Mouse (Mus musculus) myocyte (in vitro differentiated cells): ENCODE results near the gene Dhx37. TPM values are rescaled to one million over a fixed set of nuclear protein-coding genes. Genes with fewer than 3 reads are reported as not detected.

Source experiments
- H3K27me3 ChIP-seq: one replicate; pipeline ENCODE4 v1.6.1; 2011; ENCODE audit not compliant: control insufficient read depth, insufficient read depth, insufficient read length
- H3K36me3 ChIP-seq: one replicate; pipeline ENCODE4 v1.6.1; 2011; ENCODE audit not compliant: control insufficient read depth, insufficient read depth
- H3K4me2 ChIP-seq: one replicate; pipeline ENCODE4 v1.6.1; 2011; ENCODE audit warnings: low read depth, control low read depth
- H3K4me3 ChIP-seq: one replicate; pipeline ENCODE4 v1.5.1; 2011; ENCODE audit warnings: mild to moderate bottlenecking, control low read depth, moderate library complexity
- H3K79me2 ChIP-seq: one replicate; pipeline ENCODE4 v1.6.1; 2011; ENCODE audit not compliant: control insufficient read depth, insufficient read depth
- H3ac ChIP-seq: one replicate; pipeline ENCODE4 v1.6.1; 2011; ENCODE audit not compliant: control insufficient read depth, insufficient read length
- CEBPB ChIP-seq: IDR thresholded peaks from 2 replicates; pipeline ENCODE4 v1.6.1; 2011; ENCODE audit warnings: mild to moderate bottlenecking, moderate library complexity; ENCODE audit not compliant: poor library complexity, insufficient read depth, severe bottlenecking
- E2F4 ChIP-seq: IDR thresholded peaks from one replicate; pipeline ENCODE4 v1.6.1; 2011; ENCODE audit warnings: mild to moderate bottlenecking, control low read depth, moderate library complexity; ENCODE audit not compliant: insufficient read depth
- MAX ChIP-seq: IDR thresholded peaks from one replicate; pipeline ENCODE4 v1.6.1; 2011; ENCODE audit warnings: low read depth, mild to moderate bottlenecking, control low read depth
- MYOD1 ChIP-seq, 3 experiments: IDR thresholded peaks; one replicate each; pipeline ENCODE4 v1.6.1; 2011; ENCODE audit warnings: control low read depth in 2 of 3, low read depth in 2 of 3, mild to moderate bottlenecking in 2 of 3, moderate library complexity in 1 of 3; ENCODE audit not compliant: insufficient read length in 2 of 3, control insufficient read depth in 1 of 3
- MYOG ChIP-seq, 3 experiments: IDR thresholded peaks; one replicate each; pipeline ENCODE4 v1.6.1; 2011; ENCODE audit warnings: control low read depth in 2 of 3, low read depth in 2 of 3, mild to moderate bottlenecking in 2 of 3; ENCODE audit not compliant: insufficient read length in 2 of 3, control insufficient read depth in 1 of 3, insufficient read depth in 1 of 3
- POLR2A ChIP-seq: IDR thresholded peaks from one replicate; pipeline ENCODE4 v1.6.1; 2011; ENCODE audit warnings: low read depth, mild to moderate bottlenecking, control low read depth, moderate library complexity; ENCODE audit not compliant: insufficient read length
- POLR2AphosphoS2 ChIP-seq: IDR thresholded peaks from one replicate; pipeline ENCODE4 v1.6.1; 2011; ENCODE audit warnings: low read depth, control low read depth; ENCODE audit not compliant: insufficient read length
- REST ChIP-seq: IDR thresholded peaks from one replicate; pipeline ENCODE4 v1.6.1; 2011; ENCODE audit warnings: mild to moderate bottlenecking, control low read depth, moderate library complexity; ENCODE audit not compliant: insufficient read depth, insufficient read length
- SRF ChIP-seq: IDR thresholded peaks from one replicate; pipeline ENCODE4 v1.6.1; 2011; ENCODE audit warnings: low read depth; ENCODE audit not compliant: control insufficient read depth, insufficient read length
- TCF12 ChIP-seq: IDR thresholded peaks from one replicate; pipeline ENCODE4 v1.6.1; 2011; ENCODE audit warnings: mild to moderate bottlenecking, control low read depth; ENCODE audit not compliant: poor library complexity, insufficient read depth, severe bottlenecking
- TCF3 ChIP-seq: IDR thresholded peaks from one replicate; pipeline ENCODE4 v1.6.1; 2011; ENCODE audit warnings: low read depth, control low read depth; ENCODE audit not compliant: insufficient read length
- USF1 ChIP-seq: IDR thresholded peaks from one replicate; pipeline ENCODE4 v1.6.1; 2011; ENCODE audit warnings: low read depth, mild to moderate bottlenecking, control low read depth, moderate library complexity
- polyA plus RNA-seq: library from polyadenylated mRNA; unstranded; fragments of >200 nt; fragmentation: generic; extraction: Trizol; gene quantifications from one replicate; pipeline ENCODE4 v1.2.1, GENCODE M21; 2012; ENCODE audit warnings: missing spikeins

Dhx37 gene
- polyA plus RNA-seq = 17.2 TPM

DNA sequence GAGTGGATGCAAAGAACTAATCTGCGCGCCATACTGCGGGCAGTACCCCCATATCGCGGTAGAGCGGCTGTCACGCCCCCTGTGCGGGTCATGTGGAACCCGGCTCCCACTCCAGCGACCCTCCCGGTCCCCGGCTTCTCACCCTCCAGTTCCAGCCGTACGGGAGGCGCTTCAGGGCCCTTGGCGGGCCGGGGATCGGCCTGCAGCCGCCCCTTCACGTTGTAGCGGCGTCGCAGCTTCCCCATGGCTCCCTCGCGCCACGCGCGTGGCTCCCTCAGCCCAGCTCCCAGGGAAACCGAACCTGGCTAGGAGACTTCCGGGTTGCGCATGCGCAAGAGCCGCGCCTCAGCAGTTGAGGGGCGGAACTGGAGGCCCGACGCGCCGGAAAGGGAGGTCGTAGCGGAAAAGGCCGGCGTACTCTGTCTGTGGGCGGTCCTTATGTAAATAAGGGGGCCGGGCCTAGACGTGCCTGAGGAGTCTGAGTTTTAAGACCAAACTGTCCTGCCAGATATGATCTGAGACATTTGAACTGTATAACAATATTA, at the start of gene Dhx37:
Dhx37 (minus strand) TSS at position 329 of the 545 bp plus-strand sequence.
- Histone ChIP-seq H3K4me2 (peak within 1 kb of the TSS; percentile 74), H3K4me3 (peak within 1 kb of the TSS; percentile 75), H3K27me3 (no peaks in the 10 kb centered on the region), H3K79me2 (peaks cover 10% of the 10 kb centered on the region), H3ac (peak within 1 kb of the TSS; percentile 83), H3K36me3 (no peaks in the 10 kb centered on the region)
- TF ChIP-seq POLR2A (peak; percentile 93), CEBPB (no peak), POLR2AphosphoS2 (peak; percentile 84), SRF (peak; percentile 42)

DNA sequence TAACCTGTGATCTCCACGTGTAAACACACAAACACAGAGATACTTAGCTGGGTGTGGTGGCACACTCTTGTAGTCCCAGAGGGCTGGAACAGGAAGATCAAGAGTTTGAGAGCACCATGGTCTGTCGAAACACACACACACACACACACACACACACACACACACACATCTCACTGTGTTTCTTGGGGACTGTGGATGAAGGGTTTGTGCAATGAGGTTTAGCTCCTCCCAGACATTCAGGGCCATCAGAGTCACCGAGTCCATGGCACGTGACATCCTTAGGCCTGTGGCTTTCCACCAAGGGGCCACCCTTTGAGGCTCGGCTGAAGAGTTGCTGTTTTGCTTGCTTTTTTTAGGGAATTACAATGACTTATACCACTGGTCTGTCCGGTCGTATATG, 48.6 kb upstream of the Dhx37 start:
- no peak for TF ChIP-seq TCF3
- TF ChIP-seq SRF = no peak
- TF ChIP-seq USF1 = no peak
- TF ChIP-seq REST = no peak
- no peak for TF ChIP-seq TCF12
- no peak for TF ChIP-seq MYOG (IDR thresholded peaks at IDR 0.05; ENCODE audit: control insufficient read depth in 1 of 3, insufficient read depth in 1 of 3, insufficient read length in 2 of 3, low read depth in 2 of 3)
- no peak for TF ChIP-seq CEBPB
- Histone ChIP-seq H3K4me3 (no peak overlapping the region), H3K4me2 (no peak overlapping the region), H3K36me3 (peaks cover 30% of the 10 kb centered on the region), H3K27me3 (no peaks in the 10 kb centered on the region), H3K79me2 (peaks cover 54% of the 10 kb centered on the region), H3ac (no peak overlapping the region)

DNA sequence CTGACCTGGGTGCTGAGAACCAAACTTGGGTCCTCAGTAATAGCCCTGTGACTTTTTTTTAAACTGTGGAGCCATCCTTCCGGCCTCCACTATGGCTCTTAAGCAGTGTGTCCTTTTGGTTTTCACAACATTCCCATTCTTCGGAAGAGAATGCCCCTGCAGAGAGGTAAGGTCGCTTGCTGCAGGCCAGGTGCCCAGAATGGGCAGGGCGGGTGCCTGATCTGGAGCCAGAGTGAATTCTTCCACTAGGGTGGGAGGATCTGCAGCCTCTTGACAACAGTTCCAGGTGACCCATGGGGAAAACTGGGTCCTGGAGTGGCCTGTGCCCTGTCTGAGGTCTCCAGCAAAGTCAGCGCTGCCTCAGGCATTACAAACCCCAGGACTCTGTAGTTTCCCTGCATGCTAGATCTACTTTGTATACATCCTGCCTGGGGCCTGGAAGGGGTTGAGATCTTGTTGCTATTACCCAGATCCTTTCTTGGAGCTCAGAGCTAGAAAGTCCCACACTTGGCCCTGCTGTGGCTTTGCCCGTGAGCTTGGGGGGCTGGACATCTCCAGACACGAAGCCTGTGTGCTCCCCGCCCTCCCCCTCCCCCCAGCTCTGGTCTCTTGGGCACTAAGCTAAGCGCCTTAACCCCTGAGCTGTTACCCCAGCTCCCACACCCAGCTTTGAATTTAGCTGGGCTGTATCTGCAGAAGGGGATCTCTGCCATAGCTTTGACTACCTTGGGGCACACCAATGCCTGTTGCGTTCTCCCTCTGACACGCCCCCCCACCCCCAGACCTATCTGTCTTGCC, 46.7 kb upstream of the Dhx37 start:
- peaks cover 69% of the 10 kb centered on the region for H3K79me2 ChIP-seq
- H3K36me3 ChIP-seq = peaks cover 30% of the 10 kb centered on the region
- H3K27me3 ChIP-seq = no peaks in the 10 kb centered on the region
- no peak for TF ChIP-seq MYOD1 (IDR thresholded peaks at IDR 0.05; ENCODE audit: control insufficient read depth in 1 of 3, insufficient read length in 2 of 3, low read depth in 2 of 3)
- TF ChIP-seq SRF = no peak
- TF ChIP-seq TCF3 = no peak
- TF ChIP-seq CEBPB = no peak
- TF ChIP-seq E2F4 = no peak
- TF ChIP-seq POLR2AphosphoS2 = no peak
- no peak for TF ChIP-seq USF1
- no peak for TF ChIP-seq MYOG (IDR thresholded peaks at IDR 0.05; ENCODE audit: control insufficient read depth in 1 of 3, insufficient read depth in 1 of 3, insufficient read length in 2 of 3, low read depth in 2 of 3)
- no peak for TF ChIP-seq REST
- no peak for TF ChIP-seq POLR2A
- no peak for TF ChIP-seq TCF12
- no peak for TF ChIP-seq MAX
- no peak overlapping the region for H3ac ChIP-seq
- H3K4me3 ChIP-seq = no peak overlapping the region
- no peak overlapping the region for H3K4me2 ChIP-seq

DNA sequence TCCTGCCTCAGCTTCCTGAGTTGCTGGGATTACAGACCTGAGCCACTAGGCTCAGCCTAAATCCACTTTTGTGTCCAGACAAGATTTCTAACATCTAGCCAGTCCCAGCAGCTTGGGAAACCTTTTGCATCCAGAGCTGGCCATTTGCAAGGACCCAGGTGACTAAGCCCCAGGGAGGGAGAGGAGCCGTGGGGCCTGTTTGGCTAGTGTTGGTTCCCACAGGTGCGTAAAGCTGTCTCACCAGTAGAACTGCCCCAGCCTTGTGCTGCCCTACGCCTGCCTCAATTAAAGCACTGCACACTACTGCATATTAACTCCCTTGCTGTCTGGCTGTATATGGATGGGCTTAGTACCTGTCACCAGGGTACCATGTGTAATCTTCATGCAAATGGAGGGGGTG, 45.5 kb upstream of the Dhx37 start:
- H3K36me3 ChIP-seq = peaks cover 17% of the 10 kb centered on the region
- H3ac ChIP-seq = no peak overlapping the region
- TF ChIP-seq POLR2AphosphoS2 = no peak
- TF ChIP-seq REST = no peak
- no peak for TF ChIP-seq USF1
- TF ChIP-seq MYOD1 (IDR thresholded peaks at IDR 0.05; ENCODE audit: control insufficient read depth in 1 of 3, insufficient read length in 2 of 3, low read depth in 2 of 3) = no peak
- TF ChIP-seq E2F4 = no peak
- TF ChIP-seq TCF12 = no peak
- no peak for TF ChIP-seq POLR2A
- no peak for TF ChIP-seq MAX
- TF ChIP-seq MYOG (IDR thresholded peaks at IDR 0.05; ENCODE audit: control insufficient read depth in 1 of 3, insufficient read depth in 1 of 3, insufficient read length in 2 of 3, low read depth in 2 of 3) = no peak
- no peak for TF ChIP-seq CEBPB
- TF ChIP-seq SRF = no peak
- H3K79me2 ChIP-seq = peaks cover 66% of the 10 kb centered on the region
- H3K4me2 ChIP-seq = no peak overlapping the region
- H3K27me3 ChIP-seq = no peaks in the 10 kb centered on the region
- H3K4me3 ChIP-seq = no peak overlapping the region

DNA sequence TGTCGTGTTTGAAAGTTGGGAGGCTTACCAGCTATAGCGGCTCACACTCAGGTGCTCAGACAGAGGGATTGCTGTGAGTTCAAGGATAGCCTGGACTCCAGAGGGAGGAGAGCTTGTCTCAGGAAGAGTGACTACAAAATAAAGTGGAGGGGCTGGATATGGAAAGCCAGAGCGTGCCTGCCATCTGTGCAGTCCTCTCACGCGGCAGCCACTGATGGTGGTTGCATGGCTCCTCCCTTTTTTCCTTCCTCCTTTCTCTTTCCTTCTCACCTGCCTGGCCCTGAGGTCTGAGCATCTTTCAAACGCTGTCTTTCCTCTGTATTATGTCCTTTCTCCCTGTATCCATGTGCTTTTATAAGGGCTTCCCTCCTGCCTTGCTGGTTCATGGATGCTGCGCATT, 44.1 kb upstream of the Dhx37 start:
- TF ChIP-seq TCF3 = no peak
- TF ChIP-seq CEBPB = no peak
- TF ChIP-seq MYOG (IDR thresholded peaks at IDR 0.05; ENCODE audit: control insufficient read depth in 1 of 3, insufficient read depth in 1 of 3, insufficient read length in 2 of 3, low read depth in 2 of 3) = no peak
- no peak for TF ChIP-seq USF1
- TF ChIP-seq POLR2AphosphoS2 = no peak
- no peak for TF ChIP-seq MYOD1 (IDR thresholded peaks at IDR 0.05; ENCODE audit: control insufficient read depth in 1 of 3, insufficient read length in 2 of 3, low read depth in 2 of 3)
- no peak for TF ChIP-seq E2F4
- TF ChIP-seq POLR2A = no peak
- peaks cover 66% of the 10 kb centered on the region for H3K79me2 ChIP-seq
- peak overlapping the region; percentile 85 for H3K4me3 ChIP-seq
- H3K4me2 ChIP-seq = peak overlapping the region; percentile 89
- H3K27me3 ChIP-seq = no peaks in the 10 kb centered on the region
- H3ac ChIP-seq = no peak overlapping the region
- H3K36me3 ChIP-seq = peaks cover 9% of the 10 kb centered on the region
